Mouse (Mus musculus): ENCODE measurements around the gene Tm7sf3. TPM values are rescaled to one million over a fixed set of nuclear protein-coding genes. Genes with fewer than 3 reads are reported as not detected.

Tm7sf3 gene
- polyA plus RNA-seq, 1 experiment from 2014 or later: 31.1 TPM

GRCm38 (mm10) chr6:146672106-146672505, 29.5 kb upstream of the Tm7sf3 start:
- Histone ChIP-seq H3K4me2 (no peak overlapping the region), H3K9me3 (no peaks in the 10 kb centered on the region), H3K27ac (replicated peaks) (no peak overlapping the region), H3K4me3 (no peak overlapping the region), H3K9ac (no peak overlapping the region), H3K36me3 (no peaks in the 10 kb centered on the region), H3K4me1 (replicated peaks) (no peaks in the 10 kb centered on the region), H3K27me3 (no peaks in the 10 kb centered on the region)
- no peak for ATAC-seq (ENCODE audit: low read depth)
- 77% methylated on average over 5 of the region's 5 CpGs for WGBS

GRCm38 (mm10) chr6:146670956-146671855, 28.6 kb upstream of the Tm7sf3 start:
- no peak overlapping the region for H3K9ac ChIP-seq
- WGBS: 90% methylated on average over 15 of the region's 15 CpGs
- no peaks in the 10 kb centered on the region for H3K36me3 ChIP-seq
- no peak overlapping the region for H3K27ac ChIP-seq (replicated peaks)
- no peak for ATAC-seq (ENCODE audit: low read depth)
- H3K4me1 ChIP-seq (replicated peaks): no peaks in the 10 kb centered on the region
- no peaks in the 10 kb centered on the region for H3K9me3 ChIP-seq
- H3K27me3 ChIP-seq: no peaks in the 10 kb centered on the region
- H3K4me2 ChIP-seq: no peak overlapping the region
- no peak overlapping the region for H3K4me3 ChIP-seq

DNA sequence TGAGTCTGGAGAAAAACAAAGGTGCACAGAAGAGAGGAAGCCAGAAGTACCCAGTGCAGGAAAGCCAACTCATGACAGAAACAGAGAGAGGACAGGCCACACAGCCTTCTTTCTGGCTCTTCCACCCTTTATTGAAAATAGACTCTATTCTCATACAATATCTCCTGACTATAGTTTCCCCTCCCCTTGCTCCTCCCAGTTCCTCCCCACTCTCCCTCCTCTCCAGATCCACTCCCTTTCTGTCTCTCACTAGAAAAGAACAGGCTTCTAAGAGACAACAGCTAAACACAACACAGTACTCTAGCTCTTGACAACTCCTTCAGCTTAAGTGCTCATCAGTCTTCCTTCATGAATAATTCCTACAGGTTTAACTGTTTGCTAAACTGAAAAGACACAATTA, 26.0 kb upstream of the Tm7sf3 start:
- Histone ChIP-seq H3K9ac (no peak overlapping the region), H3K4me2 (no peak overlapping the region), H3K27ac (replicated peaks) (no peak overlapping the region), H3K4me1 (replicated peaks) (no peaks in the 10 kb centered on the region), H3K9me3 (no peaks in the 10 kb centered on the region), H3K27me3 (no peaks in the 10 kb centered on the region), H3K4me3 (no peak overlapping the region), H3K36me3 (no peaks in the 10 kb centered on the region)
- no peak for ATAC-seq (ENCODE audit: low read depth)

DNA sequence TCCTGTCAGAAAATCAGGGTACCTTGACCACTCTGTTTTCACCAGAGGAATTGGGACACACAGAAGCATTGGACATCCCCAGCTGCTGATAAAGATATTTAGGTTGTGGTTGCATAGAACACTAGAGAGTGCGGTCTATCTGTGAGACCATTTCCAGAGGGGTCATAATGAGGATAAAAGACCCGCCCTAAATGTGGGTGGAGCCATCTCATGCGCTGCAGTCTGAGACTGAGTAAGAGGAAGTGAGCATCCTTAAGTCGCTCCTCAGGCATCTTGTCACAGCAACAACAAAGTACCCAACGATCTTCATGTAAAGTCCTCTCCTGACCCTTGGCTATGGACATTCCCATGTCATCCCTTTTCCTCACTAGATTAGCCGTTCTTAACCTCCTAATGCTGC, 24.2 kb upstream of the Tm7sf3 start:
- Histone ChIP-seq H3K27me3 (no peaks in the 10 kb centered on the region), H3K9me3 (no peaks in the 10 kb centered on the region), H3K36me3 (no peaks in the 10 kb centered on the region), H3K4me2 (no peak overlapping the region), H3K9ac (no peak overlapping the region), H3K4me1 (replicated peaks) (no peaks in the 10 kb centered on the region), H3K4me3 (no peak overlapping the region), H3K27ac (replicated peaks) (no peak overlapping the region)
- ATAC-seq (ENCODE audit: low read depth): no peak
- WGBS: 82% methylated on average over 6 of the region's 6 CpGs

DNA sequence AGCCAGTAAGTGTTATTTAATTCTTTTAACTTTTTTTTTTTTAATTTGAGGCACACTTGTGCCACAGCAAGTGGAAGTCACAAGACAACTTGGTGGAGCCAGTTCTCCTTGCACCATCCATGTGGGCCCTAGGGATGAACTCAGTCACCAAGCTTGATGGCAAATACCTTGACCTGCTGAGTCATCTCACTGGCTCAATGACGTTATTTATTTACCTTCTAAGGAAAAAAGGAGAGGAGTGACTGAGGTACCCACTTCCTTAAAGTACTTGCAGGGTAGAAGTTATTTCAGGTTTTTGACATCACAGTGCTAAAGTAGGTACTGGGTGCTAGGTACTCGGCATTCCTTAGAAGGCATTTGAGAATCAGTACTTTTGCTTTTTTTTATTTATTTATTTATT, 22.8 kb upstream of the Tm7sf3 start:
- 86% methylated on average over 2 of the region's 2 CpGs for WGBS
- H3K36me3 ChIP-seq: no peaks in the 10 kb centered on the region
- no peak overlapping the region for H3K4me2 ChIP-seq
- H3K27ac ChIP-seq (replicated peaks): no peak overlapping the region
- no peaks in the 10 kb centered on the region for H3K27me3 ChIP-seq
- no peak overlapping the region for H3K4me3 ChIP-seq
- H3K9me3 ChIP-seq: no peaks in the 10 kb centered on the region
- H3K9ac ChIP-seq: no peak overlapping the region
- ATAC-seq (ENCODE audit: low read depth): no peak
- no peaks in the 10 kb centered on the region for H3K4me1 ChIP-seq (replicated peaks)

GRCm38 (mm10) chr6:146664917-146665316, 22.3 kb upstream of the Tm7sf3 start:
- WGBS: 93% methylated on average over 5 of the region's 5 CpGs
- ATAC-seq (ENCODE audit: low read depth): no peak
- H3K4me1 ChIP-seq (replicated peaks): no peaks in the 10 kb centered on the region
- no peaks in the 10 kb centered on the region for H3K36me3 ChIP-seq
- H3K27ac ChIP-seq (replicated peaks): no peak overlapping the region
- no peak overlapping the region for H3K4me2 ChIP-seq
- no peak overlapping the region for H3K9ac ChIP-seq
- no peaks in the 10 kb centered on the region for H3K27me3 ChIP-seq
- no peaks in the 10 kb centered on the region for H3K9me3 ChIP-seq
- H3K4me3 ChIP-seq: no peak overlapping the region

GRCm38 (mm10) chr6:146664116-146664515, 21.5 kb upstream of the Tm7sf3 start:
- WGBS: 72% methylated on average over 5 of the region's 5 CpGs
- no peak for ATAC-seq (ENCODE audit: low read depth)
- H3K36me3 ChIP-seq: no peaks in the 10 kb centered on the region
- H3K9ac ChIP-seq: no peak overlapping the region
- no peak overlapping the region for H3K4me2 ChIP-seq
- H3K27me3 ChIP-seq: no peaks in the 10 kb centered on the region
- H3K4me1 ChIP-seq (replicated peaks): no peaks in the 10 kb centered on the region
- H3K9me3 ChIP-seq: no peaks in the 10 kb centered on the region
- H3K4me3 ChIP-seq: no peak overlapping the region
- no peak overlapping the region for H3K27ac ChIP-seq (replicated peaks)

DNA sequence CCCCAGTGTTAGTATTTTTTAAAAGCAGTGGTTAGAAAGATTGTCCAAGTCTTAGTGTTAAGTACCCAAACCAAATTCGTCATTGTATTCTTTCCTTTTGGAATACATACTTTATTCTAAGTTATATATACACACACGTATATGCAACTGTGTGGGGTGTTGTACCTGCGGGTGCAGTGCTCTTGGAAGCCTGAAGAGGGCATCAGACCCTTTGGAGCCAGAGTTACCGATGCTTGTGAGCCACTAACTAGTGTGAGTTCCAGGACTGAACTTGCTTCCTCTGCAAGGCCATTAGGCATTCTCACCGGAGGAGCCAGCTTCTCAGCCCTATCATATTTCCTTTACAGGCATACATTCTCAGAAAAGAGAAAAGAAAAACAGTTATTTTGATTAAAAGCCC, 20.1 kb upstream of the Tm7sf3 start:
- Histone ChIP-seq H3K4me2 (no peak overlapping the region), H3K36me3 (no peaks in the 10 kb centered on the region), H3K4me3 (no peak overlapping the region), H3K9ac (no peak overlapping the region), H3K27me3 (no peaks in the 10 kb centered on the region), H3K9me3 (no peaks in the 10 kb centered on the region), H3K4me1 (replicated peaks) (no peaks in the 10 kb centered on the region), H3K27ac (replicated peaks) (no peak overlapping the region)
- no peak for ATAC-seq (ENCODE audit: low read depth)
- whole genome bisulfite sequencing: 34% methylated on average over 5 of the region's 5 CpGs

DNA sequence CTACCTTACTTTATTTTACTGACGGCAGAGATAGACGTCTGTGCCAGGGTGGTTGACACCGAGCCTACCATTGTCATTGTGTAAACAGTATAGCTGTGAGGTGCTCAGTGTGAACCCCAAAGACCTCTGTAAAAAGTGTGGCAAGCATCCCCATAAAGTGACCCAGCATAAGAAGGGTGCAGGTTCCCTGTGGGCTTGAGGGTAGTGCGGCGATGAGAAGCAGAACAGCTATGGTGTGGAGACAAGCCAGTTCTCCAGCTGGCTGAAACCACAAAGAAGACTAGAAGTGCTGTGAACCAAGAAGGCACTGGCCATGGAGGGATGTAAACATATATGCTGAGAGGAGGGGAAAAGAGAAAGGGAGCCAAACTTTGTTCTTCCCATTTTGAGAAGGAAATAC, 19.0 kb upstream of the Tm7sf3 start:
- Histone ChIP-seq H3K9me3 (no peaks in the 10 kb centered on the region), H3K9ac (no peak overlapping the region), H3K36me3 (no peaks in the 10 kb centered on the region), H3K27ac (replicated peaks) (no peak overlapping the region), H3K4me2 (no peak overlapping the region), H3K4me3 (no peak overlapping the region), H3K27me3 (no peaks in the 10 kb centered on the region), H3K4me1 (replicated peaks) (no peaks in the 10 kb centered on the region)
- ATAC-seq (ENCODE audit: low read depth): no peak
- WGBS: 82% methylated on average over 5 of the region's 5 CpGs

DNA sequence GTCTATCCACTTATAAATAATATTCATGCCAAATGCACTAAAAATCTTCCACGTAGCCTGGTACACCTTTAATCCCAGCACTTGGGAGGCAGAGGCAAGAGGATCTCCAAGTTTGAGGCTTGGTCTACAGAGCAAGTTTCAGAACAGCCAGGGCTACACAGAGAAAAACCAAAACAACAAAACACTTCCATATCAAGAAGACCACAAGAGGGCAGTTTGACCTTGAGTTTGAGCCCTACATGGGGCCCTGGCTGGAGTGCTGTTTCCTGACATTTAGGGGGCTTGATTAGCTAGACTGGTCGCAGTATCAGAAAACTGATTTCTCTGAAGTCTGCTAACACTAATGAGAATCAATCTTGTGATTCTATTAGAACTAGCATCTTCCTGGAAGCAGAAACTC, 18.0 kb upstream of the Tm7sf3 start:
- Histone ChIP-seq H3K36me3 (no peaks in the 10 kb centered on the region), H3K9ac (no peak overlapping the region), H3K4me1 (replicated peaks) (no peaks in the 10 kb centered on the region), H3K4me3 (no peak overlapping the region), H3K9me3 (no peaks in the 10 kb centered on the region), H3K27ac (replicated peaks) (no peak overlapping the region), H3K27me3 (no peaks in the 10 kb centered on the region), H3K4me2 (no peak overlapping the region)
- WGBS: 77% methylated on average over 2 of the region's 2 CpGs
- no peak; the same call in 1 of the 2 replicates for ATAC-seq (ENCODE audit: low read depth)

DNA sequence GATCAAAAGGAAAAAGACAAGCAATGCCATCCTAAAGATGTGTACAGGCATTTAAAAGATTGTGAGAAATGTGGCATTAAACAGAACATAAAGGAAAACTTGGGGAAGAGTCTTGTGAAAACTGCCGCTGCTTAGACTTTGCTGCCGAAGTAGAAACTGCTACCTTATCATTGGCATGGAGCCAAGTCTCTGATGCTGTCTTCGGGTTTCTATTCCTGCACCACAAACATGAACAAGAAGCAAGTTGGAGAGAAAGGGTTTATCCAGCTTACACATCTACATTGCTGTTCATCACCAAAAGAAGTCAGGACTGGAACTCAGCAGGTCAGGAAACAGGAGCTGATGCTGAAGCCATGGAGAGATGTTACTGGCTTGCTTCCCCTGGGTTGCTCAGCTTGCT, 10.6 kb upstream of the Tm7sf3 start:
- Histone ChIP-seq H3K27me3 (no peaks in the 10 kb centered on the region), H3K9ac (no peak overlapping the region), H3K36me3 (peaks cover 14% of the 10 kb centered on the region), H3K27ac (replicated peaks) (no peak overlapping the region), H3K4me1 (replicated peaks) (no peaks in the 10 kb centered on the region), H3K4me3 (no peak overlapping the region), H3K9me3 (no peaks in the 10 kb centered on the region), H3K4me2 (no peak overlapping the region)
- WGBS: 88% methylated on average over 3 of the region's 3 CpGs
- no peak for ATAC-seq (ENCODE audit: low read depth)

- Histone ChIP-seq H3K4me2 (no peak overlapping the region), H3K4me3 (no peak overlapping the region), H3K9me3 (no peaks in the 10 kb centered on the region), H3K36me3 (peaks cover 14% of the 10 kb centered on the region), H3K27me3 (no peaks in the 10 kb centered on the region), H3K9ac (no peak overlapping the region), H3K4me1 (replicated peaks) (no peaks in the 10 kb centered on the region), H3K27ac (replicated peaks) (no peak overlapping the region)
- no peak for ATAC-seq (ENCODE audit: low read depth)
Measured at GRCm38 (mm10) chr6:146651431-146651830, 8.8 kb upstream of the Tm7sf3 start.

- no peaks in the 10 kb centered on the region for H3K27me3 ChIP-seq
- no peaks in the 10 kb centered on the region for H3K9me3 ChIP-seq
- no peak for ATAC-seq (ENCODE audit: low read depth)
- H3K4me3 ChIP-seq: no peak overlapping the region
- no peak overlapping the region for H3K9ac ChIP-seq
- WGBS: 94% methylated on average over 2 of the region's 2 CpGs
- H3K27ac ChIP-seq (replicated peaks): no peak overlapping the region
- H3K4me1 ChIP-seq (replicated peaks): no peaks in the 10 kb centered on the region
- peaks cover 14% of the 10 kb centered on the region for H3K36me3 ChIP-seq
- H3K4me2 ChIP-seq: no peak overlapping the region
Measured at GRCm38 (mm10) chr6:146650013-146650412, 7.4 kb upstream of the Tm7sf3 start.
